ENCODE assay signal across 25 mouse cellular contexts in the genomic region with DNA sequence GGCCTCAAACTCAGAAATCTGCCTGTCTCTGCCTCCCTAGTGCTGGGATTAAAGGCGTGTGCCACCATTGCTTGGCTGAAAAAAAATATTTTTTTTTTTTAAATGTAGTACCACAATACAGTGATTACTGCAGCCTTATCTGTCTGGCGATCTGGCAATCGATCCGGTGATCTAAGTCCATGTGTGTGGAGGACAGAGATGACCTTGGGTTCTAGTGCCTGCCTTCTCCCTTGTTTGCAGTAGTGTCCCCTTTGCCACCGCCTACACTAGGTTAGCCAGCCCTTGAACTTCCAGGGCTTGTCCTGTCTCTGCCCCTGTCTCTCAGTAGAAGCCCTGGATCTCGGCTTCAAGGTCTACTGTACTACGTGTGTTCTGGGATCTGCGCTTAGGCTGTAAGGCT. TPM values are rescaled to one million over a fixed set of nuclear protein-coding genes. Genes with fewer than 3 reads are reported as not detected.
"Had no signal": no experiment of that assay in that cellular context is flagged by ENCODE, and none has a peak within 500 bp of the region (broad histone marks: within the 10 kb centered on the region; RNA-seq: fewer than 3 reads in every experiment).

No protein-coding gene starts in this region.

- H3K36me3 ChIP-seq: heart, embryonic 10.5 days; heart, embryonic 12.5 days; hindbrain, embryonic 13.5 days; hindbrain, embryonic 15.5 days; kidney, embryonic 15.5 days; limb, embryonic 10.5 days; limb, embryonic 12.5 days had no signal

- H3K4me3 ChIP-seq: gastrocnemius, adult 2 months; heart, embryonic 10.5 days; heart, embryonic 12.5 days; hindbrain, embryonic 13.5 days; hindbrain, embryonic 15.5 days; kidney, embryonic 15.5 days; left cerebral cortex, adult 2 months; limb, embryonic 10.5 days; limb, embryonic 12.5 days had no signal

- H3K27me3 ChIP-seq: heart, embryonic 12.5 days; hindbrain, embryonic 13.5 days; hindbrain, embryonic 15.5 days; kidney, embryonic 15.5 days; limb, embryonic 12.5 days had no signal

- DNase-seq: gastrocnemius, adult 2 months; gastrocnemius, postnatal 10 days; gastrocnemius, postnatal 25 days; heart, adult 18-20 months; heart, postnatal 10 days; heart, postnatal 4 days; kidney, adult 11 months; kidney, adult 2 months; kidney, adult 9 months; kidney, postnatal 14 days; kidney, postnatal 36 days; layer of hippocampus, adult 9-11 months had no signal

- H3K27ac ChIP-seq: gastrocnemius, adult 2 months; heart, embryonic 10.5 days; hindbrain, embryonic 13.5 days; hindbrain, embryonic 15.5 days; hindbrain, postnatal 0 days; kidney, embryonic 15.5 days; kidney, postnatal 0 days; left cerebral cortex, adult 2 months; limb, embryonic 10.5 days; limb, embryonic 12.5 days; liver, embryonic 14.5 days had no signal

- H3K9me3 ChIP-seq: heart, embryonic 10.5 days; hindbrain, embryonic 13.5 days; hindbrain, embryonic 15.5 days; kidney, embryonic 15.5 days; limb, embryonic 10.5 days had no signal

- H3K9ac ChIP-seq: heart, embryonic 12.5 days; hindbrain, embryonic 13.5 days; hindbrain, embryonic 15.5 days; kidney, embryonic 15.5 days; limb, embryonic 12.5 days; liver, embryonic 14.5 days had no signal

- ATAC-seq: hindbrain, postnatal 0 days; intestine, embryonic 16.5 days had no signal

- H3K4me2 ChIP-seq: heart, embryonic 12.5 days; hindbrain, embryonic 13.5 days; hindbrain, embryonic 15.5 days; kidney, embryonic 15.5 days; limb, embryonic 12.5 days had no signal

RNA-seq across cellular contexts. Expression of a gene that starts 22.8 kb away (rescaled TPM):
- total RNA-seq: granulocyte monocyte progenitor cell, adult 5-6 weeks had no signal

RNA-seq across cellular contexts. Expression of a gene that starts 46.8 kb away (rescaled TPM):
- total RNA-seq: granulocyte monocyte progenitor cell, adult 5-6 weeks had no signal
